ENCODE assay signal across 15 mouse cellular contexts in the genomic region with DNA sequence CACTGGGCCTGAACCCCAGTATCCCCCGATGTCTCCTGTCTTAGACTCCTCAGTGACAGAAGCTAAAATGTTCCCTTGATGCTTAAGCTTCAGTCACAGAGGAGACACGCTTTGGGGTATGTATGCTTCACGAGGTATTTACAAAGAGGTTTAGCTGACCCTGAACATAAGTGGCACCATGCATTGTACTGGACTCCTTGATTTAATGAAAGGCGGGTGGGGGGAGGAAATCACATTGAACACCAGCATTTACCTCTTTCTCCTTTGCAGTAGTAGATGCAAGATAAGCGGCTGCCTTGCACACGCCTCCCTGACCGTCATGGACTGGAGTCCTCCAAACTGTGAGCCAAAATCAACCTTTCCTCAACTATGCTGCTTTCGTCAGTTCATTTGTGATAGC.
"Had no signal": no experiment of that assay in that cellular context is flagged by ENCODE, and none has a peak within 500 bp of the region (broad histone marks: within the 10 kb centered on the region; RNA-seq: fewer than 3 reads in every experiment).

No protein-coding gene starts in this region.

- H3K27ac ChIP-seq: neural tube, embryonic 12.5 days; neural tube, embryonic 13.5 days; neural tube, embryonic 15.5 days; stomach, embryonic 15.5 days; stomach, postnatal 0 days had no signal

- DNase-seq: right cerebral cortex, postnatal 14 days; right cerebral cortex, postnatal 25 days; right cerebral cortex, postnatal 4 days; spleen, adult 18-20 months; thymus, adult 18-20 months; thymus, adult 2 months; thymus, postnatal 14 days; thymus, postnatal 25 days; thymus, postnatal 36 days; thymus, postnatal 4 days had no signal

- H3K4me3 ChIP-seq: neural tube, embryonic 12.5 days; neural tube, embryonic 13.5 days; neural tube, embryonic 15.5 days; stomach, embryonic 15.5 days had no signal
